Mouse (Mus musculus): ENCODE measurements at regions not wholly inside any gene's neighbourhood (a gene's known extent, or its start where the extent isn't known, plus 50 kb on each side); places are given as distances from the start of the nearest gene placed in this dataset.
"Not testable (repeated sequence)": the region's sequence is repeated elsewhere in the genome, so short reads cannot be mapped to it uniquely, and the experiment has no call there.

DNA sequence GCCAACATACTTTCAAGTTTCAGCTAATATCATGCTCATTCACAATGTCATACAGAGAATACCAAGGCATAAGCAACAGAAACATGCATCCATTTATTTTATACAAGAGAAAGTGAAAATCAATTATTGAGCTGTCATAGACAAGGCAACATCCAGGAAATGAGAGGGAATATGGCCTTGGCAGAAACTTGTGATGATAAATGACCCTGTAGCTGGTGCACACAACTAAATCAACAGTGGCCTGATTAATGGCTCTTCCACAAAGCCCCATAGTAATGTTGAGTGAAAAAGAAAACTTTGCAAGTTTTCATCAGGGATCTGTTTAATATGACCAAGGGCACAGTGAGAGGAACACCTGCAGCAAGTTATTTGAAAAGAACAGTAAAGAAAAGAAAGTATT is 438.5 kb upstream of the Hsf2 start:
- Histone ChIP-seq H3K27me3 (ENCODE audit: control insufficient read depth, insufficient read depth, low read length) (no peaks in the 10 kb centered on the region), H3K36me3 (replicated peaks; ENCODE audit: control insufficient read depth, insufficient read depth, low read length) (no peaks in the 10 kb centered on the region), H3K9ac (replicated peaks; ENCODE audit: low read depth, low read length) (no peak overlapping the region), H3K27ac (ENCODE audit: low read depth) (no peak overlapping the region), H3K4me2 (ENCODE audit: low read depth, low read length) (no peak overlapping the region), H3K4me3 (ENCODE audit: low read depth, low read length) (no peak overlapping the region), H3K9me3 (replicated peaks; ENCODE audit: control insufficient read depth, low read length) (no peaks in the 10 kb centered on the region), H3K4me1 (ENCODE audit: control insufficient read depth, insufficient read depth) (peaks cover 3% of the 10 kb centered on the region; the same call in 1 of the 2 replicates)
- TF ChIP-seq EP300 (IDR thresholded peaks at IDR 0.05; ENCODE audit: low read depth) (no peak), CTCF (IDR thresholded peaks at IDR 0.05; ENCODE audit: low read depth) (no peak)
- DNase-seq (ENCODE audit: low spot score) (no peak), ATAC-seq (ENCODE audit: insufficient read depth, low read depth) (no peak)

DNA sequence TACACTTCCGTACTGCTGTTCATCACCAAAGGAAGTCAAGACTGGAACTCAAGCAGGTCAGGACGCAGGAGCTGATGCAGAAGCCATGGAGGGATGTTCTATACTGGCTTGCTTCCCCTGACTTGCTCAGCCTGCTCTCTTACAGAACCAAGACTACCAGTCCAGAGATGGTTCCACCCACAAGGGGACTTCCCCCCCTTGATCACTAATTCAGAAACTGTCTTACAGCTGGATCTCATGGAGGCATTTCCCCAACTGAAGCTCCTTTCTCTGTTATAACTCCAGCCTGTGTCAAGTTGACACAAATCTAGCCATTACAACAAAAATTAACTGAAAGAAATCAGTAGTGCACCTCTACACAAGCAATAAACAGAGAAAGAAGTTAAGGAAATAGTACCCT is 432.8 kb upstream of the Hsf2 start:
- H3K27ac ChIP-seq (ENCODE audit: low read depth); DNase-seq (ENCODE audit: low spot score); H3K4me3 ChIP-seq (ENCODE audit: low read depth, low read length); H3K4me2 ChIP-seq (ENCODE audit: low read depth, low read length); H3K27me3 ChIP-seq (ENCODE audit: control insufficient read depth, insufficient read depth, low read length); H3K36me3 ChIP-seq (replicated peaks; ENCODE audit: control insufficient read depth, insufficient read depth, low read length); H3K9me3 ChIP-seq (replicated peaks; ENCODE audit: control insufficient read depth, low read length); H3K4me1 ChIP-seq (ENCODE audit: control insufficient read depth, insufficient read depth); ATAC-seq (ENCODE audit: insufficient read depth, low read depth); H3K9ac ChIP-seq (replicated peaks; ENCODE audit: low read depth, low read length): not testable (repeated sequence)
- WGBS = 74% methylated on average over 2 of the region's 2 CpGs

DNA sequence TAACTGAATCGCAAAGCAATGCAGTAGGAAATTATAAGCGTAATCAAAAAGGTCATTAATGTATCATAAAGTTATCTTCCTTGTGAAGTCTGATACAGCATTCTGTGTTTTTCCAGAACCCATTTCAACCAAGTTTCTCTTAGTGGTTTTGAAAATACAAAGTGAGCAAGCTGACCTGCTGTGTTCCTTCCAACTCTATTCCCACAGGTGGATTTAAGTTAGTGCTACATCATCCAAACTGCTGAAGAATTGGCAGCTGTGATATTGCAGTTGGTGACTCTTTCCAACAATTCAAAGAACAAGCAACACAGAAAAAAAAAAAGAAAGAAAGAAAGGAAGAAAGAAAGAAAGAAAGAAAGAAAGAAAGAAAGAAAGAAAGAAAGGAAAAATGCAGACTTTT is 396.1 kb upstream of the Hsf2 start:
- Histone ChIP-seq H3K4me3 (ENCODE audit: low read depth, low read length) (no peak overlapping the region), H3K4me2 (ENCODE audit: low read depth, low read length) (no peak overlapping the region), H3K27me3 (ENCODE audit: control insufficient read depth, insufficient read depth, low read length) (no peaks in the 10 kb centered on the region), H3K27ac (ENCODE audit: low read depth) (no peak overlapping the region), H3K4me1 (ENCODE audit: control insufficient read depth, insufficient read depth) (no peaks in the 10 kb centered on the region), H3K9ac (replicated peaks; ENCODE audit: low read depth, low read length) (no peak overlapping the region), H3K9me3 (replicated peaks; ENCODE audit: control insufficient read depth, low read length) (no peaks in the 10 kb centered on the region), H3K36me3 (replicated peaks; ENCODE audit: control insufficient read depth, insufficient read depth, low read length) (no peaks in the 10 kb centered on the region)
- DNase-seq (ENCODE audit: low spot score) (no peak), ATAC-seq (ENCODE audit: insufficient read depth, low read depth) (no peak)
- WGBS = 94% methylated on average over 2 of the region's 2 CpGs
- TF ChIP-seq EP300 (IDR thresholded peaks at IDR 0.05; ENCODE audit: low read depth) (no peak), CTCF (IDR thresholded peaks at IDR 0.05; ENCODE audit: low read depth) (no peak)

DNA sequence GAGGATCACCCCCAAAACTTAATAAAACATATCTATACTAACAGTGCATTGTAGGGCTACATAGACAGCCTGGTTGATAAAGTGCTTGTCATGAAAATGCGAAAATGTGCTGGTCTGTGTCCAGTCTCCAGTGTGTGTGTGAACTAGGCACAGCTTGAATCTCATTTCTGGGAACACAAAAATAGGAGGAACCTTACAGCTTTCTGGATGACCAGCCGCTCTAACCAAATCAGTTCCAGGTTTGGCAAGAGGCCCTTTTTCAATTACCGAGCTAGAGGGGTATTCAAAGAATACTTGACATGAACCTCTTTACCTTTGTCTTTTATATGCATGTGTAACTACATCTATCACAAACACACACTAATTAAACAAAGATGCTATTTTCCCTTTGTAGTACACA is 390.3 kb upstream of the Hsf2 start:
- Histone ChIP-seq H3K4me2 (ENCODE audit: low read depth, low read length) (no peak overlapping the region), H3K4me1 (ENCODE audit: control insufficient read depth, insufficient read depth) (no peaks in the 10 kb centered on the region), H3K9me3 (replicated peaks; ENCODE audit: control insufficient read depth, low read length) (no peaks in the 10 kb centered on the region), H3K4me3 (ENCODE audit: low read depth, low read length) (no peak overlapping the region), H3K27me3 (ENCODE audit: control insufficient read depth, insufficient read depth, low read length) (no peaks in the 10 kb centered on the region), H3K36me3 (replicated peaks; ENCODE audit: control insufficient read depth, insufficient read depth, low read length) (no peaks in the 10 kb centered on the region), H3K27ac (ENCODE audit: low read depth) (no peak overlapping the region), H3K9ac (replicated peaks; ENCODE audit: low read depth, low read length) (no peak overlapping the region)
- ATAC-seq (ENCODE audit: insufficient read depth, low read depth) = no peak
- WGBS = 85% methylated on average over 3 of the region's 3 CpGs
- no peak for TF ChIP-seq CTCF (IDR thresholded peaks at IDR 0.05; ENCODE audit: low read depth)
- TF ChIP-seq EP300 (IDR thresholded peaks at IDR 0.05; ENCODE audit: low read depth) = no peak
- no peak for DNase-seq (ENCODE audit: low spot score)

DNA sequence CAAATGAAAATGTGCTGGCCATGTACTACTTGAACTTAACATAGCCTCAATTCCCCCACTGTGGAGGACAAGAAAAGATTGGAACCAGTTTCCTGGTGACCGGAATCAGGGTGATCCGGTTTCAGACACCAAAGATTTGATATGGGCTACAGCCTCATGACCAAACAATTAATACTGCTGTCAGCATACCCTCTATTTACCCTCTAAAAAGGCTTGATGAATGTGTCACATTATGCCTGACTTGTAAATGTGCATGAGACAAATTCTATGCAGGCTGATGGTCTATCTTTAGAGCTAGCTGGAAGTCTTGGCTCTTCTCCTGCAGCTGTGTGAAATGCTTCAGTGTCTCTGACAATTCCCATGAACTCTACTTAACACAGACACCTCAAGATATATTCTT is 372.8 kb upstream of the Hsf2 start:
- no peaks in the 10 kb centered on the region for H3K27me3 ChIP-seq (ENCODE audit: control insufficient read depth, insufficient read depth, low read length)
- H3K4me3 ChIP-seq (ENCODE audit: low read depth, low read length) = no peak overlapping the region
- TF ChIP-seq CTCF (IDR thresholded peaks at IDR 0.05; ENCODE audit: low read depth) = no peak
- TF ChIP-seq EP300 (IDR thresholded peaks at IDR 0.05; ENCODE audit: low read depth) = peak; percentile 83
- WGBS = 29% methylated on average over 2 of the region's 2 CpGs
- no peaks in the 10 kb centered on the region for H3K36me3 ChIP-seq (replicated peaks; ENCODE audit: control insufficient read depth, insufficient read depth, low read length)
- H3K9ac ChIP-seq (replicated peaks; ENCODE audit: low read depth, low read length) = no peak overlapping the region
- ATAC-seq (ENCODE audit: insufficient read depth, low read depth) (peak; percentile 81), DNase-seq (ENCODE audit: low spot score) (peak; percentile 70)
- H3K4me2 ChIP-seq (ENCODE audit: low read depth, low read length) = no peak overlapping the region
- no peaks in the 10 kb centered on the region for H3K4me1 ChIP-seq (ENCODE audit: control insufficient read depth, insufficient read depth)
- H3K27ac ChIP-seq (ENCODE audit: low read depth) = peak overlapping the region; percentile 79
- H3K9me3 ChIP-seq (replicated peaks; ENCODE audit: control insufficient read depth, low read length) = no peaks in the 10 kb centered on the region

DNA sequence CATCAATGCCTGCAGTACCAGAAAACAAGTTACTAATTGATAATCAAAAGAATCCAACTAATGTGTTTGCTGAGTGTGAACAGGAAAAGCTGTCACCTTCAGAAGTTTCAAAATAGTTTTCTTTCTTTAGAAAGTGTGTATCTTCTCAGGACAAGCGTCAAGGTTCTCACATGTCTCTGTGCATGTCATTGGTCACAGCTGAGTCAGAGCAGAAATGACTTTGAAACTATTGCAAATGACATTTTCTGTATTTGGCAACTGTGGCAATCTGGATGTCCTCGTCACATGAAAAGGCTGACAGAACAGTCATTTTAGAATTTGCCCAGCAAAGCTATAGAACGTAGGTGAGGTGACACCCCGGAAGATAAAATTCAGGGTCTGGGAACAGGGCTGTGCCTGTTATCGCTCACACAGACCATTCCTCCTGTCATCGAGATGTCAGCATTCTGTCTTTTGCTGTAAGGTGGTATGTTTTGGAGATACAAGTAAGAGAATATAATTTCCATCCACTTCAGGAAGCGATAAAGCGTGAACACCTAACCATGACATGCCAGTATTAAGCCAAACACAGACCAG is 371.4 kb upstream of the Hsf2 start:
- H3K9me3 ChIP-seq (replicated peaks; ENCODE audit: control insufficient read depth, low read length) = no peaks in the 10 kb centered on the region
- DNase-seq (ENCODE audit: low spot score) = peak; percentile 91
- ATAC-seq (ENCODE audit: insufficient read depth, low read depth) = peak; percentile 82
- TF ChIP-seq CTCF (IDR thresholded peaks at IDR 0.05; ENCODE audit: low read depth) (no peak), EP300 (IDR thresholded peaks at IDR 0.05; ENCODE audit: low read depth) (peak; percentile 94)
- H3K27me3 ChIP-seq (ENCODE audit: control insufficient read depth, insufficient read depth, low read length) = no peaks in the 10 kb centered on the region
- H3K36me3 ChIP-seq (replicated peaks; ENCODE audit: control insufficient read depth, insufficient read depth, low read length) = no peaks in the 10 kb centered on the region
- no peak overlapping the region for H3K4me2 ChIP-seq (ENCODE audit: low read depth, low read length)
- WGBS = 31% methylated on average over 8 of the region's 8 CpGs
- no peak overlapping the region for H3K9ac ChIP-seq (replicated peaks; ENCODE audit: low read depth, low read length)
- no peak overlapping the region for H3K4me3 ChIP-seq (ENCODE audit: low read depth, low read length)
- H3K4me1 ChIP-seq (ENCODE audit: control insufficient read depth, insufficient read depth) = no peaks in the 10 kb centered on the region
- H3K27ac ChIP-seq (ENCODE audit: low read depth) = peak overlapping the region; percentile 85
